Mouse (Mus musculus) v-Abl transformed pro-B cells (cell line): ENCODE results near the gene Mrpl41.
"Not testable (repeated sequence)": the region's sequence is repeated elsewhere in the genome, so short reads cannot be mapped to it uniquely, and the experiment has no call there.

Experiments used
- in situ Hi-C, 2 experiments: fragments of 400-800 bp; cut with MboI; formaldehyde crosslinking; loops; one replicate each; pipeline ENCODE4 v1.15.1; 2025; ENCODE audit not compliant: unreplicated experiment in 2 of 2

Gene Mrpl41

GRCm38 (mm10) chr2:24974906-24975703 is at the start of gene Mrpl41:
Gene Mrpl41, minus strand, starts transcription at chr2:24975098.
- in situ Hi-C loops, result no loop called here

DNA sequence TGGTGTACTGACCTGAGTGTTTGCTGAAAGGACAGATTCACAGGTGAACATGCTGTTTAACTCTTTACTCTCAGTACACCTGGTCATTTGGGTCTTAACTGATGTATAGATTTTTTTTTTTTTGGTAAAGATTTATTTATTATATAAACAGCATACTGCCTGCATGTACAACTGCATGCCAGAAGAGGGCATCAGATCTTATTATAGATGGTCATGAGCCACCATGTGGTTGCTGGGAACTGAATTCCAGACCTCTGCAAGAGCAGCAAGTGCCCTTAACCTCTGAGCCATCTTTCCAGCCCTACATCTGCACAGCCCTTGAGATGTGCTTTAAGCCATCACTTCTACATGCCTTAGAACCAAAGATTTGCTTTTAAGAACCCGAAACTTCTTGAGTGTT is 47.8 kb upstream of the Mrpl41 start:
- in situ Hi-C loops, result no loop called here

DNA sequence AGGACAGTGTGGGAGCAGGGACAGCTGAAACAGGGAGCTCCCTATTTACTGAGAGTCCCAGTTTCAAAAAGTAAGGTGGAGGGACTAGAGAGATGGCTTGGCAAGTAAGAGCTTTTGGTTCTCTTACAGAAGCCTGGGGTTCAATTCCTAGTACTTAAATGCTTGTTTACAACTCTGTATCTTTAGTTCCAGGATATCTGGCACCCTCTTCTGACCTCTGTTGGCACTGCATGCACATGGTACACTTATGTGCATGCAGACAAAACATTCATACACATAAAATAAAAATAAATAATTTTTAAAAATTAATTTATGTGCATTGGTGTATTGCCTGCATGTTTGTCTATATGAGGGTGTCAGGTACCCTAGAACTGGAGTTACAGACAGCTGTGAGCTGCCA is 33.4 kb upstream of the Mrpl41 start:
- in situ Hi-C loops, result no loop called here

DNA sequence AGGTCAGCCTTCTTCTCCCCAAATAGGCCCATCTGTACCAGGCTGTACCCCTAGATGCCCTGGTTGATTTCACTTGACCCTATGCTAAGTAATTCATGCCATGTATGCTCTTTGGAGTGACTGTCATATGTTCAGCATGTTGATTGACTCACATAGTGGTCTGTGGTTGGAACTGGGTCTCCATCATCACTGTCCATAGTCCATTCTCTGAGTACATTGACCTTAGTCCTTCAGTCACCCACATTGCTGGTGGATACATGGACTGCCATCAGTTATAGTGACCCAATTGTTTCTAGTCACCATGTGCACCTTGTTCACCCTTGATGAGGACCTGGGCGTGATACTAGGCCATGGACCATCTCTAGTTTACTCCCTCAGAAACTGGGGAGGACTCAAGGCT is 31.9 kb upstream of the Mrpl41 start:
- in situ Hi-C loops, result no loop called here

DNA sequence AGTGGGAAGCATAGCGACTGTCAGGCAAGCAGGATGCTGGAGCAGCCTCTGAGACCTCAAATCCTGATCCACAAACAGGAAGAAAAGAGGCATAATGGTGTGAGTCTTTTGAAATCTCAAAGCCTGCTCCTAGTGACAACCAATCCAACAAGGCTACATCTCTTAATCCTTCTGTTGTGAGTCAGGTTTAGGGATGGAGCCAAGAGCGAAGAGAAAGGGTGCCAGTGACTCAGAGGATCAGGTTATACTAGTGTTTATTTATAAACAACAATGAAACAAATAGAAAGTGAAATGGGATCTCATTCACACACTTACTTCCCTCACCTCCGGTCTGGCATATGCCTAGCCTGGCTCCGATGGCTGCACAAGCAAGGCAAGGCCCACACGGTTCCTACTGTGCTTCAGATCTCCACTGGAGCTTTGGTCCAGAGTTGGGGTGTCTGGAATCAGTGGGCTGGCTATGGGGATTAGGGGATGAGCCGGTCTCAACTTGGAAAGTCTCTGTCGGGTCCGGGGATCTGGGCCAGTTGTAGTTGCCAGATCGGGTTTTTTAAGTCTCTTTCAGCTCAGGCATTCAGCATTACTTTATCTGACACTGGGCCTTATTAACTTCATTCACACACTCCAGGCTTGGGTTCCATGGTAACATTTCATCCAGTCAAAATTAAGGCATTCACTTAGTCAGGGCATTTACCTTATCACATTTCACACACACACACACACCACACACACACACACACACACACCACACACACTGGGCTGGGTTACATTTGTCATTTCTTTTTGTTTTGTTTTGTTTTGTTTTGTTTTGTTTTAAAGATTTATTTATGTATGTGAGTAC is 29.3 kb upstream of the Mrpl41 start:
- in situ Hi-C loops, result no loop called here

DNA sequence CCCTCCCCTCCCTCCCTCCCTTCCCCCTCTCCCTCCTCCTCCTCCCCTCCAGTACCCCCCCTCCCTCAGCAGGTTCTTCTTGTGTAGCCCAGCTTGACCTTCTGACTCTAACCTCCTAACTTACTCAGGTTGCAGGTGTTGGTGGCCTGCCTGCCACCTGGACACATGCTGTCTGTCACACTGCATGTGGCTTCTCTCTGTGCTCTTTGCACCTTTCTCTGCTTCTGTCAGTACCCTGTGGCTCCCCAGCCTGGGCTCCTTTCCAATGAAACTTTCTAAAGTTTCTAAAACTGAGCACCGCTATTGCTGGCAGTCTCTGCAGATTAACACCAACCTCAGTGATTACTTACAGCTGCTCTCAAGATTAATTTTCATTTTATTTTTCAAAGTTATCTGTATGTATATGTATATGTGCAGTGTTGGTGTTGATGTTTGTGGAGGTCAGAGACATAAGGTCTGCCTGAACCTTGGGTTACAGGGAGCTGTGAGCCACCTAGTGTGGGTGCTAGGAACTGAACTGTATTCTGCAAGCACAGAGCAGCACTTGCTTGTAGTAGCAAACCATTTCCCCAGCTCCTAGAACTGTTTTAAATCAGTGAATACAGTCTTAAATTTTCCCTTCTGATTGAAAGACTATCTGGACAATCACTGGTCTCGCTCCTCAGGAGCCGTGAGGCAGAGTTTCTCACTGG is 25.8 kb upstream of the Mrpl41 start:
- in situ Hi-C loops, result no loop called here

DNA sequence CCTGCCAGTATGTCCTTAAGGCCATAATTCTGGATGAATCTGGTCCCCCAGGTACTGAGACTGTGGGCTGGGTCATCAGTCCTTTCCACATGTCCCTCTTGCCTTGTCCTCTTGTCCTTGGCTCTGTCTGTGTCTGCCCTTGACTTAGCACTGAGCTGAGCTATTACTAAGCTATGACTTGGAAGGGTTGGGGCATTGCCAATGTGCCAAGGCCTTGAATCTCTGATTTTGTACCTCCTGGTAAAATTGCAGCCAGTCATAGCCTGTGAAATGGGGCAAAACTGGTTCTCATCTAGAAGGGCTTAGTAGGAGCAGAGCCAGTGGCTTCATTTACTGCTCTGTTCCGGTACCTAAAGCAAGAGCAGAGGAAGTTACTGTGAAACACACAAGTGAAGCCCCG is 21.6 kb upstream of the Mrpl41 start:
- in situ Hi-C loops, result no loop called here

- in situ Hi-C loops, result no loop called here
Observed at GRCm38 (mm10) chr2:24995332-24995731, 20.4 kb upstream of the Mrpl41 start.

DNA sequence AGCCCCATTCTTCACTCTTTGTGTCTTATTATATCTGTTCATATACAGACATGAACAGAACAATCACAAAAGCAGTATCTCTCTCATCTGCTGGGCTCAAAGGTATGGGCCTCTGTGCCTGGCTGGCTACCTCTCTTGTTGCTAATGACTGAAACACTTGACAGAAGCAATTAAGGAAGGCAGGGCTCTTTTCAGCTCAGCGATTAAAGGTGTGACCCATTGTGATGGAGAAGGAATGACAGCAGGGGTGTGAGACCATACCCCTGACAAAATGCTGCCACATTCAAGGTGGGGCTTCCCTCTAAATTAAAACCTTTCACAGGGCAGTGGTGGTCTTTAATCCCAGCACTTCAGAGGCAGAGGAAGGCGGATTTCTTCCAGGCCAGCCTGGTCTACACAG is 12.9 kb upstream of the Mrpl41 start:
- in situ Hi-C loops, result no loop called here

- in situ Hi-C loops, result no loop called here
Observed at GRCm38 (mm10) chr2:24976960-24977359, 2.1 kb upstream of the Mrpl41 start.

- in situ Hi-C loops, result no loop called here
Observed at GRCm38 (mm10) chr2:24975704-24976297, 903 bp upstream of the Mrpl41 start, which contains the start of gene Pnpla7. Gene Pnpla7, plus strand, starts transcription at chr2:24976033.

- in situ Hi-C loops, result not testable (repeated sequence)
Observed at GRCm38 (mm10) chr2:24974452-24974851, 446 bp downstream of the Mrpl41 start.

- in situ Hi-C loops, result no loop called here
Observed at GRCm38 (mm10) chr2:24970386-24970785, 4.5 kb downstream of the Mrpl41 start.

GRCm38 (mm10) chr2:24962304-24963000 is 12.4 kb downstream of the Mrpl41 start, which contains the start of gene Dph7:
Gene Dph7, plus strand, starts transcription at chr2:24962400.
- in situ Hi-C loops, result no loop called here

GRCm38 (mm10) chr2:24960910-24961309 is 14.0 kb downstream of the Mrpl41 start:
- in situ Hi-C loops, result no loop called here

GRCm38 (mm10) chr2:24952537-24953055 is 22.3 kb downstream of the Mrpl41 start:
- in situ Hi-C loops, result no loop called here

DNA sequence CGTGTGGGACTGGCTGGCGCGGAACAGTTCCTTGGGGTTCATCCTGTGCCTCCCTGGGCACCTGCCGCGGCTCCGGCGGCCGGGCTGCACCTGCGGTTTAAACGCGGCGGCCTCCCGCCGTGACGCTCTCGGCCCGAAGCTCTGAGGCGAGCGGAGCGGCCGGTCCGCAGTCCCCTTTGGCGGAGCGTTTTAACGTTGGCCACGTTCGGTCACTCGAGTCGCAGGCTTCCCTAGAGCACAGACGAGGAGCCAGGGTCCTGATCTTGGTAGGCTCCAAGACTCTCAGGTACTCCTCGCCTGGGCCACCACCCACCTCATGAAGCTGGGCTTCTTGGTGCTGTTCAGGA is 24.7 kb downstream of the Mrpl41 start:
- in situ Hi-C loops, result no loop called here

GRCm38 (mm10) chr2:24949421-24950188 is 25.3 kb downstream of the Mrpl41 start, which contains the start of gene Zmynd19:
Gene Zmynd19, plus strand, starts transcription at chr2:24949792.
- in situ Hi-C loops, result loop anchor here (5.0 to 10.0 kb wide), 3 partner anchors 95 to 542 kb away; no protein-coding TSS in a partner anchor

DNA sequence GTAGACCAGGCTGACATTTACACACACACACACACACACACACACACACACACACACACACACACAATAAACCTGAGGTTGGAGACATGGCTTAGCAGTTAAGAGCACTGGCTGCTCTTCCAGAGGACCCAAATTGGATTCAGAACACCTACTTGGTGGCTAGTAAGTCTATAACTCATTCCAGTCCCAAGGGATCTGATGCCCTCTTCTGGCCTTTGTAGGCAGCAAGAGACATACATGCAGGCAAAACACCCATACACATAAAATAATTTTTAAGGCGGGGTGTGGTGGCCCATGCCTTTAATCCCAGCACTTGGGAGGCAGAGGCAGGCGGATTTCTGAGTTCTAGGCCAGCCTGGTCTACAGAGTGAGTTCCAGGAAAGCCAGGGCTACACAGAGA is 30.6 kb downstream of the Mrpl41 start:
- in situ Hi-C loops, result loop anchor here in 1 of 2 experiments (10.0 kb wide), 1 partner anchor 90 kb away; no protein-coding TSS in a partner anchor
